Mouse (Mus musculus): Measurements from ENCODE around the gene Taf13.

The Taf13 gene

GRCm38 (mm10) chr3:108584580-108584979 is 13.1 kb downstream of the Taf13 start:
- no peak for DNase-seq

- DNase-seq, result no peak
These were observed 16.9 kb downstream of the Taf13 start for GRCm38 (mm10) chr3:108588446-108588845.

- peak; percentile 95 for DNase-seq
These were observed 19.5 kb downstream of the Taf13 start, which contains the start of gene Wdr47 for GRCm38 (mm10) chr3:108590786-108591529. TSS of gene Wdr47 (plus strand) at chr3:108591279.

- peak; percentile 25 for DNase-seq
These were observed 20.3 kb downstream of the Taf13 start for GRCm38 (mm10) chr3:108591530-108592522.

GRCm38 (mm10) chr3:108608906-108609305 is 37.4 kb downstream of the Taf13 start:
- no peak for DNase-seq

Measured in right cerebral cortex, postnatal 14 days (tissue).